Mouse (Mus musculus): Measurements from ENCODE around the gene Cald1. TPM values are rescaled to one million over a fixed set of nuclear protein-coding genes. Genes with fewer than 3 reads are reported as not detected.

Cald1 gene
- total RNA-seq, 2 experiments from 2014 or later = 31.5 to 43.3 TPM

Other genes with a start within 250 kb of the Cald1 start
- gene Akr1b8, start 244.4 kb upstream of the Cald1 start, total RNA-seq (2021) = 1 to 10 TPM in 1 of 2 experiments, under 1 TPM in 1; 0.67 to 1.0 TPM
- gene Akr1b10, start 214.3 kb upstream of the Cald1 start, total RNA-seq (2021) = 10 to 100 TPM; 23.2 to 26.3 TPM
- gene Akr1b7, start 186.2 kb upstream of the Cald1 start, total RNA-seq (2021) = not detected
- gene Bpgm, start 122.3 kb upstream of the Cald1 start, total RNA-seq (2021) = 10 to 100 TPM; 70.2 to 75.5 TPM
- gene Agbl3, start 181.9 kb downstream of the Cald1 start, total RNA-seq (2021) = 10 to 100 TPM; 17.7 to 20.9 TPM

Data from layer of hippocampus, postnatal 14 days (tissue).